ENCODE assay signal across 23 mouse cellular contexts in genomic region chr15:36983455-36983854, GRCm38 (mm10). TPM values are rescaled to one million over a fixed set of nuclear protein-coding genes. Genes with fewer than 3 reads are reported as not detected.
DNase-seq lines count a peak whose midpoint lies in the region; ATAC-seq and TF ChIP-seq lines count a peak whose summit lies in the region.
"Had no signal": no experiment of that assay in that cellular context is flagged by ENCODE, and none has a peak within 500 bp of the region (broad histone marks: within the 10 kb centered on the region; RNA-seq: fewer than 3 reads in every experiment).

No protein-coding gene starts in this region.

- intact Hi-C loops in heart, adult 2 months (cut with DNase I), result no loop called here

- no peak overlapping the region for H3K4me2 ChIP-seq in heart, embryonic 11.5 days
- no peak overlapping the region for H3K4me2 ChIP-seq in liver, embryonic 12.5 days
- H3K4me2 ChIP-seq: embryonic facial prominence, embryonic 13.5 days; forebrain, embryonic 12.5 days; hindbrain, embryonic 13.5 days; limb, embryonic 12.5 days; liver, embryonic 13.5 days; midbrain, embryonic 12.5 days had no signal

- H3K27me3 ChIP-seq in heart, embryonic 11.5 days (ENCODE audit: control insufficient read depth, insufficient read depth, low read length), result no peaks in the 10 kb centered on the region
- no peaks in the 10 kb centered on the region for H3K27me3 ChIP-seq in heart, adult 2 months (ENCODE audit: control insufficient read depth, insufficient read depth, low read length)
- H3K27me3 ChIP-seq in liver, adult 2 months (ENCODE audit: control insufficient read depth, insufficient read depth, low read length), result no peaks in the 10 kb centered on the region
- no peaks in the 10 kb centered on the region for H3K27me3 ChIP-seq in liver, embryonic 12.5 days (replicated peaks)
- H3K27me3 ChIP-seq: embryonic facial prominence, embryonic 13.5 days; forebrain, embryonic 12.5 days; hindbrain, embryonic 13.5 days; limb, embryonic 12.5 days; liver, embryonic 13.5 days; midbrain, embryonic 12.5 days had no signal

- H3K36me3 ChIP-seq in heart, embryonic 11.5 days (ENCODE audit: control insufficient read depth, insufficient read depth, low read length), result no peaks in the 10 kb centered on the region
- no peaks in the 10 kb centered on the region for H3K36me3 ChIP-seq in heart, adult 2 months (ENCODE audit: control insufficient read depth, insufficient read depth, low read length)
- H3K36me3 ChIP-seq in liver, adult 2 months (ENCODE audit: control insufficient read depth, insufficient read depth, low read length), result no peaks in the 10 kb centered on the region
- no peaks in the 10 kb centered on the region for H3K36me3 ChIP-seq in liver, embryonic 12.5 days
- H3K36me3 ChIP-seq: embryonic facial prominence, embryonic 13.5 days; forebrain, embryonic 12.5 days; hindbrain, embryonic 13.5 days; limb, embryonic 12.5 days; liver, embryonic 13.5 days; midbrain, embryonic 12.5 days had no signal

- H3K79me2 ChIP-seq in heart, adult 2 months (replicated peaks; ENCODE audit: control insufficient read depth, insufficient read depth, low read length), result no peaks in the 10 kb centered on the region
- no peaks in the 10 kb centered on the region for H3K79me2 ChIP-seq in liver, adult 2 months (ENCODE audit: control insufficient read depth, insufficient read depth, low read length)

- 77% methylated on average over 3 of the region's 3 CpGs for WGBS in heart, embryonic 11.5 days (ENCODE audit: insufficient replicate concordance)
- 73% methylated on average over 3 of the region's 3 CpGs for WGBS in heart, adult 2 months
- 33% methylated on average over 3 of the region's 3 CpGs for WGBS in liver, adult 2 months
- 65% methylated on average over 3 of the region's 3 CpGs for WGBS in liver, embryonic 12.5 days (ENCODE audit: insufficient replicate concordance)

- no peak for TF ChIP-seq EP300 in heart, adult 2 months (IDR thresholded peaks at IDR 0.05; ENCODE audit: insufficient read depth, low read depth, low read length)

- ATAC-seq in heart, embryonic 11.5 days (replicated peaks; ENCODE audit: insufficient number of reproducible peaks, low FRiP score, low TSS enrichment), result no peak
- no peak for ATAC-seq in liver, embryonic 12.5 days

- 0 out of 2 replicates have a peak overlapping the region, but pooled peaks have one; percentile 5 for H3K9ac ChIP-seq in heart, embryonic 11.5 days (ENCODE audit: low read depth, low read length)
- no peak overlapping the region for H3K9ac ChIP-seq in heart, adult 2 months (ENCODE audit: low read depth, low read length)
- no peak overlapping the region; the same call in 1 of the 2 replicates for H3K9ac ChIP-seq in liver, adult 2 months (ENCODE audit: low read depth, low read length)
- H3K9ac ChIP-seq in liver, embryonic 12.5 days, result no peak overlapping the region
- H3K9ac ChIP-seq: embryonic facial prominence, embryonic 13.5 days; forebrain, embryonic 12.5 days; hindbrain, embryonic 13.5 days; limb, embryonic 12.5 days; liver, embryonic 13.5 days; midbrain, embryonic 12.5 days had no signal

- DNase-seq in heart, adult 2 months, result no peak
- DNase-seq in liver, adult 2 months (ENCODE audit: extremely low read depth, low read depth, low spot score), result peak; percentile 67
- DNase-seq in kidney, postnatal 14 days, result peak; percentile 63
- no peak for DNase-seq in B cell, adult 2 months
- DNase-seq in spleen, postnatal 36 days (ENCODE audit: low spot score in 2 of 2), result no peak
- DNase-seq: adrenal gland, postnatal 25 days; cerebellum, adult 11-12 months; gastrocnemius, postnatal 25 days; heart, postnatal 36 days; layer of hippocampus, postnatal 36 days; liver, embryonic 13.5 days; lung, adult 2 months; lung, postnatal 14 days; spleen, adult 18-20 months had no signal

- TF ChIP-seq POLR2A in heart, adult 2 months (IDR thresholded peaks at IDR 0.05; ENCODE audit: insufficient read depth, low read depth, low read length), result no peak
- TF ChIP-seq POLR2A in liver, adult 2 months (IDR thresholded peaks at IDR 0.05; ENCODE audit: extremely low read depth, insufficient read depth, low read length), result no peak

- TF ChIP-seq CTCF in heart, adult 2 months (IDR thresholded peaks at IDR 0.05), result no peak
- TF ChIP-seq CTCF in liver, adult 2 months (IDR thresholded peaks at IDR 0.05; ENCODE audit: low read depth, low read length), result no peak

- no peaks in the 10 kb centered on the region for H3K9me3 ChIP-seq in heart, embryonic 11.5 days (replicated peaks; ENCODE audit: control insufficient read depth, low read length)
- no peaks in the 10 kb centered on the region for H3K9me3 ChIP-seq in liver, embryonic 12.5 days (replicated peaks)
- H3K9me3 ChIP-seq: embryonic facial prominence, embryonic 13.5 days; forebrain, embryonic 12.5 days; hindbrain, embryonic 13.5 days; limb, embryonic 12.5 days; liver, embryonic 13.5 days; midbrain, embryonic 12.5 days had no signal

- H3K4me1 ChIP-seq in heart, embryonic 11.5 days (ENCODE audit: control insufficient read depth, insufficient read depth, low read length), result peaks cover 52% of the 10 kb centered on the region
- peaks cover 10% of the 10 kb centered on the region for H3K4me1 ChIP-seq in heart, adult 2 months (ENCODE audit: control insufficient read depth, insufficient read depth, low read length)
- H3K4me1 ChIP-seq in liver, adult 2 months (ENCODE audit: control insufficient read depth, insufficient read depth, low read length), result peaks cover 12% of the 10 kb centered on the region
- H3K4me1 ChIP-seq in liver, embryonic 12.5 days, result peaks cover 23% of the 10 kb centered on the region

- no peak overlapping the region for H3K4me3 ChIP-seq in heart, embryonic 11.5 days (ENCODE audit: low read depth, low read length)
- H3K4me3 ChIP-seq in heart, adult 2 months, result no peak overlapping the region
- H3K4me3 ChIP-seq in liver, adult 2 months (ENCODE audit: insufficient read depth, low read depth, low read length), result no peak overlapping the region
- H3K4me3 ChIP-seq in liver, embryonic 12.5 days, result no peak overlapping the region
- H3K4me3 ChIP-seq: embryonic facial prominence, embryonic 13.5 days; erythroblast, embryonic 14.5 days; forebrain, embryonic 12.5 days; hindbrain, embryonic 13.5 days; layer of hippocampus, adult 2 months; limb, embryonic 12.5 days; liver, embryonic 13.5 days; midbrain, embryonic 12.5 days had no signal

- no peak overlapping the region for H3K27ac ChIP-seq in heart, embryonic 11.5 days (ENCODE audit: low read depth, low read length)
- H3K27ac ChIP-seq in heart, adult 2 months, result no peak overlapping the region
- H3K27ac ChIP-seq in liver, adult 2 months (replicated peaks; ENCODE audit: insufficient read depth, low read depth, low read length), result peak overlapping the region; percentile 48
- H3K27ac ChIP-seq in liver, embryonic 12.5 days, result no peak overlapping the region
- H3K27ac ChIP-seq: embryonic facial prominence, embryonic 13.5 days; forebrain, embryonic 12.5 days; hindbrain, embryonic 13.5 days; layer of hippocampus, adult 2 months; limb, embryonic 12.5 days; liver, embryonic 13.5 days; midbrain, embryonic 12.5 days had no signal

RNA-seq across cellular contexts. Expression of gene Zfp706, which starts 24.1 kb away (rescaled TPM):
- polyA plus RNA-seq in heart, embryonic 11.5 days (2014; fragmentation: Nextera tagmentation; extraction: Ambion mirVana), result 421 and 423 TPM in 2 replicates
- total RNA-seq in heart, adult 2 months (2021), result 100 to 1,000 TPM; 205 to 240 TPM
- 61.1 and 80.2 TPM in 2 replicates for polyA plus RNA-seq in heart, adult 2 months (2012; rRNA removed)
- total RNA-seq in liver, adult 2 months (2014; rRNA removed), result 22.5 and 25.0 TPM in 2 replicates
- polyA plus RNA-seq in liver, adult 2 months (2012; rRNA removed), result 22.5 and 23.0 TPM in 2 replicates
- polyA plus RNA-seq in liver, embryonic 12.5 days (2016; fragmentation: Nextera tagmentation; extraction: Ambion mirVana), result 301 and 318 TPM in 2 replicates

Comparison
In these comparisons a context has a peak if more than half of its experiments do, and no peak if none do; other contexts are left out.
1. DNase-seq: peak in liver, adult 2 months (single experiment) and kidney, postnatal 14 days (single experiment); none in heart, adult 2 months (0 of 2), B cell, adult 2 months (0 of 2) and spleen, postnatal 36 days (0 of 2).